9 mouse cellular contexts compared by ENCODE assay signal in genomic region chr12:16850431-16851375, GRCm38 (mm10). TPM values are rescaled to one million over a fixed set of nuclear protein-coding genes. Genes with fewer than 3 reads are reported as not detected.
DNase-seq lines count a peak whose midpoint lies in the region; ATAC-seq lines count a peak whose summit lies in the region.
"Had no signal": no experiment of that assay in that cellular context is flagged by ENCODE, and none has a peak within 500 bp of the region (broad histone marks: within the 10 kb centered on the region; RNA-seq: fewer than 3 reads in every experiment).

No protein-coding gene starts in this region.

- H3K4me3 ChIP-seq in intestine, embryonic 15.5 days (replicated peaks): no peak overlapping the region
- H3K4me3 ChIP-seq: embryonic facial prominence, embryonic 15.5 days had no signal

- H3K27ac ChIP-seq in intestine, embryonic 15.5 days: no peak overlapping the region
- H3K27ac ChIP-seq: embryonic facial prominence, embryonic 15.5 days had no signal

- H3K36me3 ChIP-seq in intestine, embryonic 15.5 days: no peaks in the 10 kb centered on the region
- H3K36me3 ChIP-seq: embryonic facial prominence, embryonic 15.5 days had no signal

- DNase-seq in adrenal gland, adult (ENCODE audit: inconsistent age in 2 of 2, low spot score in 1 of 2): peak; percentile 69 to 91
- DNase-seq in adrenal gland, postnatal 4 days (ENCODE audit: low spot score in 2 of 2): no peak
- peak; percentile 84 for DNase-seq in right cerebral cortex, adult 18-20 months
- DNase-seq in right cerebral cortex, postnatal 14 days: no peak
- DNase-seq in gastrocnemius, adult 18-20 months (ENCODE audit: low spot score): peak; percentile 97
- peak; percentile 74 for DNase-seq in lung, postnatal 25 days (ENCODE audit: low spot score)

- WGBS in intestine, embryonic 15.5 days: 43% methylated on average over 16 of the region's 16 CpGs

- 0 out of 2 replicates have a peak overlapping the region, but pooled peaks have one; percentile 6 for H3K4me2 ChIP-seq in intestine, embryonic 15.5 days (replicated peaks)
- H3K4me2 ChIP-seq: embryonic facial prominence, embryonic 15.5 days had no signal

- ATAC-seq in intestine, embryonic 15.5 days: peak; percentile 88
- no peak for ATAC-seq in monocyte, adult 5-6 weeks (replicated peaks; ENCODE audit: insufficient number of reproducible peaks, low FRiP score, low TSS enrichment, poor library complexity, severe bottlenecking)

- H3K27me3 ChIP-seq in intestine, embryonic 15.5 days (replicated peaks): no peaks in the 10 kb centered on the region
- H3K27me3 ChIP-seq: embryonic facial prominence, embryonic 15.5 days had no signal

- peaks cover 6% of the 10 kb centered on the region for H3K4me1 ChIP-seq in intestine, embryonic 15.5 days (replicated peaks)

- H3K9me3 ChIP-seq in intestine, embryonic 15.5 days: no peaks in the 10 kb centered on the region
- H3K9me3 ChIP-seq: embryonic facial prominence, embryonic 15.5 days had no signal

- no peak overlapping the region for H3K9ac ChIP-seq in intestine, embryonic 15.5 days
- H3K9ac ChIP-seq: embryonic facial prominence, embryonic 15.5 days had no signal

RNA-seq across cellular contexts. Expression of gene E2f6, which starts 39.9 kb away (rescaled TPM):
- total RNA-seq in adrenal gland, postnatal 4 days (2021): 10 to 100 TPM; 37.2 to 41.4 TPM
- 100 to 1,000 TPM; 143 to 161 TPM for total RNA-seq in gastrocnemius, adult 18-20 months (2021)
- 37.6 and 39.6 TPM in 2 replicates for polyA plus RNA-seq in intestine, embryonic 15.5 days (2015; fragmentation: Nextera tagmentation; extraction: Ambion mirVana)
- 6.2 to 12.3 TPM (median 8.9 TPM) in 3 replicates for total RNA-seq in monocyte, adult 5-6 weeks (2017)

RNA-seq across cellular contexts. Expression of gene Rock2, which starts 44.0 kb away (rescaled TPM):
- 10 to 100 TPM; 73.9 to 79.7 TPM for total RNA-seq in adrenal gland, postnatal 4 days (2021)
- 10 to 100 TPM; 71.6 to 89.3 TPM for total RNA-seq in gastrocnemius, adult 18-20 months (2021)
- 17.9 and 19.7 TPM in 2 replicates for polyA plus RNA-seq in intestine, embryonic 15.5 days (2015; fragmentation: Nextera tagmentation; extraction: Ambion mirVana)
- total RNA-seq in monocyte, adult 5-6 weeks (2017): 78.4 to 114 TPM (median 84.2 TPM) in 3 replicates

RNA-seq across cellular contexts. Expression of gene Greb1, which starts 50.0 kb away (rescaled TPM):
- 10 to 100 TPM; 62.1 to 69.5 TPM for total RNA-seq in adrenal gland, postnatal 4 days (2021)
- total RNA-seq in gastrocnemius, adult 18-20 months (2021): 1 to 10 TPM in 1 of 2 experiments, under 1 TPM in 1; 0.43 to 3.9 TPM
- polyA plus RNA-seq in intestine, embryonic 15.5 days (2015; fragmentation: Nextera tagmentation; extraction: Ambion mirVana): 5.1 and 5.7 TPM in 2 replicates
- not detected in 3 replicates for total RNA-seq in monocyte, adult 5-6 weeks (2017)

Comparison
In these comparisons a context has a peak if more than half of its experiments do, and no peak if none do; other contexts are left out.
1. DNase-seq: peak in adrenal gland, adult (2 of 2), right cerebral cortex, adult 18-20 months (single experiment), gastrocnemius, adult 18-20 months (single experiment) and lung, postnatal 25 days (single experiment); none in adrenal gland, postnatal 4 days (0 of 2) and right cerebral cortex, postnatal 14 days (single experiment).
2. RNA of gene Greb1, which starts 50.0 kb away (total RNA-seq): 62.1 to 69.5 TPM in adrenal gland, postnatal 4 days; 0.43 to 3.9 TPM in gastrocnemius, adult 18-20 months and not detected in monocyte, adult 5-6 weeks; every median in the first group is over 10 times any median in the second.